Mouse (Mus musculus): ENCODE measurements around the gene Hip1r.
"Not testable (repeated sequence)": the region's sequence is repeated elsewhere in the genome, so short reads cannot be mapped to it uniquely, and the experiment has no call there.

Hip1r gene

GRCm38 (mm10) chr5:124041097-124041496 lies 67.7 kb downstream of the Hip1r start:
- no peak for DNase-seq

GRCm38 (mm10) chr5:124043212-124043978 lies 70.0 kb downstream of the Hip1r start:
- DNase-seq: no peak

- DNase-seq: no peak
Observed at GRCm38 (mm10) chr5:124043999-124044398, 70.6 kb downstream of the Hip1r start.

GRCm38 (mm10) chr5:124045453-124046010 lies 72.1 kb downstream of the Hip1r start:
- no peak for DNase-seq

GRCm38 (mm10) chr5:124046741-124047401 lies 73.4 kb downstream of the Hip1r start:
- DNase-seq: peak; percentile 71 to 81

GRCm38 (mm10) chr5:124049249-124050045 lies 76.0 kb downstream of the Hip1r start:
- no peak for DNase-seq

- DNase-seq: peak; percentile 37 to 58
Observed at GRCm38 (mm10) chr5:124050095-124051050, 76.9 kb downstream of the Hip1r start.

- peak; percentile 52 to 59 for DNase-seq
Observed at GRCm38 (mm10) chr5:124051899-124052491, 78.6 kb downstream of the Hip1r start.

- not testable (repeated sequence) for DNase-seq
Observed at GRCm38 (mm10) chr5:124052641-124053040, 79.2 kb downstream of the Hip1r start.
